Mouse (Mus musculus) embryonic fibroblast, embryonic 13.5 days (primary cell): ENCODE measurements around the gene 1500015O10Rik. TPM values are rescaled to one million over a fixed set of nuclear protein-coding genes. Genes with fewer than 3 reads are reported as not detected.

Experiments used
- H3K27ac ChIP-seq: 2 replicates; pipeline ENCODE4 v1.5.1; 2012; ENCODE audit warnings: low read length, control low read depth, inconsistent platforms; ENCODE audit not compliant: insufficient read depth
- H3K4me1 ChIP-seq: 2 replicates; pipeline ENCODE4 v1.6.1; 2011; ENCODE audit warnings: low read length; ENCODE audit not compliant: control insufficient read depth, insufficient read depth
- H3K4me3 ChIP-seq: 2 replicates; pipeline ENCODE4 v1.5.1; 2011; ENCODE audit warnings: mild to moderate bottlenecking, control low read depth, low read length; ENCODE audit not compliant: insufficient read depth
- CTCF ChIP-seq: IDR thresholded peaks from 2 replicates; pipeline ENCODE4 v1.5.1; 2011; ENCODE audit warnings: mild to moderate bottlenecking, control low read depth, low read length, moderate library complexity, borderline replicate concordance; ENCODE audit not compliant: insufficient read depth
- POLR2A ChIP-seq: IDR thresholded peaks from 2 replicates; pipeline ENCODE4 v1.6.1; 2011; ENCODE audit warnings: low read depth, mild to moderate bottlenecking, control low read depth, low read length, moderate library complexity
- polyA plus RNA-seq: library from polyadenylated mRNA; stranded (reverse); fragments of >200 nt; gene quantifications from 2 replicates; pipeline ENCODE4 v1.2.4, GENCODE M21; 2011; ENCODE audit warnings: low read depth; ENCODE audit not compliant: missing spikeins, insufficient read length

Gene 1500015O10Rik
- polyA plus RNA-seq, 1 experiment: 42.8 TPM

- H3K4me3 ChIP-seq: no peak overlapping the region
- H3K27ac ChIP-seq: no peak overlapping the region
- H3K4me1 ChIP-seq: 0 out of 2 replicates have a peak, but pooled peaks cover 5% of the 10 kb centered on the region
- TF ChIP-seq POLR2A (no peak), CTCF (no peak)
These were observed 38.9 kb downstream of the 1500015O10Rik start for GRCm38 (mm10) chr1:43769348-43769747.

GRCm38 (mm10) chr1:43770032-43770431 is 39.6 kb downstream of the 1500015O10Rik start:
- H3K4me3 ChIP-seq: no peak overlapping the region
- no peak overlapping the region for H3K27ac ChIP-seq
- H3K4me1 ChIP-seq: 0 out of 2 replicates have a peak, but pooled peaks cover 5% of the 10 kb centered on the region
- no peak for TF ChIP-seq POLR2A

- H3K27ac ChIP-seq: no peak overlapping the region
These were observed 42.3 kb downstream of the 1500015O10Rik start for GRCm38 (mm10) chr1:43772694-43773093.

GRCm38 (mm10) chr1:43774126-43774525 is 43.7 kb downstream of the 1500015O10Rik start:
- no peak overlapping the region for H3K27ac ChIP-seq
- TF ChIP-seq POLR2A (no peak), CTCF (no peak)
- H3K4me1 ChIP-seq: no peaks in the 10 kb centered on the region
- no peak overlapping the region for H3K4me3 ChIP-seq

More at GRCm38 (mm10) chr1:43772694-43773093, 42.3 kb downstream of the 1500015O10Rik start:
- H3K4me3 ChIP-seq: no peak overlapping the region
- TF ChIP-seq CTCF (no peak), POLR2A (no peak)
- H3K4me1 ChIP-seq: no peaks in the 10 kb centered on the region

GRCm38 (mm10) chr1:43776106-43776505 is 45.7 kb downstream of the 1500015O10Rik start:
- Histone ChIP-seq H3K4me1 (0 out of 2 replicates have a peak, but pooled peaks cover under 1% of the 10 kb centered on the region), H3K27ac (no peak overlapping the region), H3K4me3 (no peak overlapping the region)
- TF ChIP-seq CTCF (no peak), POLR2A (no peak)

- 0 out of 2 replicates have a peak, but pooled peaks cover 4% of the 10 kb centered on the region for H3K4me1 ChIP-seq
- no peak for TF ChIP-seq CTCF
- no peak overlapping the region for H3K27ac ChIP-seq
- H3K4me3 ChIP-seq: no peak overlapping the region
These were observed 50.8 kb downstream of the 1500015O10Rik start for GRCm38 (mm10) chr1:43781195-43781594.

- Histone ChIP-seq H3K4me1 (0 out of 2 replicates have a peak, but pooled peaks cover 4% of the 10 kb centered on the region), H3K27ac (no peak overlapping the region), H3K4me3 (no peak overlapping the region)
- TF ChIP-seq POLR2A: no peak
These were observed 51.3 kb downstream of the 1500015O10Rik start for GRCm38 (mm10) chr1:43781672-43782071.

GRCm38 (mm10) chr1:43782680-43783079 is 52.3 kb downstream of the 1500015O10Rik start:
- Histone ChIP-seq H3K4me1 (0 out of 2 replicates have a peak, but pooled peaks cover 4% of the 10 kb centered on the region), H3K4me3 (no peak overlapping the region), H3K27ac (no peak overlapping the region)
- TF ChIP-seq POLR2A (no peak), CTCF (no peak)

GRCm38 (mm10) chr1:43783186-43783585 is 52.8 kb downstream of the 1500015O10Rik start:
- Histone ChIP-seq H3K4me3 (no peak overlapping the region), H3K4me1 (0 out of 2 replicates have a peak, but pooled peaks cover 4% of the 10 kb centered on the region), H3K27ac (no peak overlapping the region)
- TF ChIP-seq POLR2A: no peak
- no peak for TF ChIP-seq CTCF

- 0 out of 2 replicates have a peak, but pooled peaks cover 4% of the 10 kb centered on the region for H3K4me1 ChIP-seq
- TF ChIP-seq CTCF: no peak
- TF ChIP-seq POLR2A: no peak
- H3K27ac ChIP-seq: no peak overlapping the region
- no peak overlapping the region for H3K4me3 ChIP-seq
These were observed 54.9 kb downstream of the 1500015O10Rik start for GRCm38 (mm10) chr1:43785316-43785715.

- no peak for TF ChIP-seq POLR2A
- TF ChIP-seq CTCF: no peak
- H3K4me3 ChIP-seq: no peak overlapping the region
- no peaks in the 10 kb centered on the region for H3K4me1 ChIP-seq
- no peak overlapping the region for H3K27ac ChIP-seq
These were observed 56.3 kb downstream of the 1500015O10Rik start for GRCm38 (mm10) chr1:43786711-43787110.
